Mouse (Mus musculus) layer of hippocampus, adult 9-10 months (tissue): ENCODE measurements around the gene Dhrs11.

Experiments
- DNase-seq: peaks from one replicate; pipeline ENCODE4 v3.0.0; 2022; ENCODE audit warnings: low spot score

Gene Dhrs11

DNA sequence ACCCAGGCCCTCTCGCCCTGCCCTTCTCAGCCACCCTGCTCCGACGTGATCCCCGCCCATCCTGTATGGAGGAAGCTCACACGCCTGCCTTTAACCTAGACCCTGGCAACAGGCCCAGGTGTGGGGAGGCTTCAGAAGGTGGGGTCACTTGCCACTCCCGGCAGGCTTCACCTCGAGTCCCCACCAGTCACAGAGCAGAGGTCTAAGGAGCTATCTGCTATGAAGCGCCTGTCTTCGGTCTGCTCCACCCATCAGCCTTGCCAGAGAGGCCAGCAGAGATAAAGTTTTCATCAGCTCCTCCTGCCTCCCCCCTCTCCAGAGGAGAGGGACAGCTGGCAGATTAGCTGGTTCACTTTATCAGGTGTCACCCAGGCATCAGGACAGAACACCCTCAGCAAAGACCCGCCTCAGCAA lies 5.3 kb downstream of the Dhrs11 start:
- no peak for DNase-seq

GRCm38 (mm10) chr11:84822487-84822886 lies 6.3 kb downstream of the Dhrs11 start:
- DNase-seq, result no peak

DNA sequence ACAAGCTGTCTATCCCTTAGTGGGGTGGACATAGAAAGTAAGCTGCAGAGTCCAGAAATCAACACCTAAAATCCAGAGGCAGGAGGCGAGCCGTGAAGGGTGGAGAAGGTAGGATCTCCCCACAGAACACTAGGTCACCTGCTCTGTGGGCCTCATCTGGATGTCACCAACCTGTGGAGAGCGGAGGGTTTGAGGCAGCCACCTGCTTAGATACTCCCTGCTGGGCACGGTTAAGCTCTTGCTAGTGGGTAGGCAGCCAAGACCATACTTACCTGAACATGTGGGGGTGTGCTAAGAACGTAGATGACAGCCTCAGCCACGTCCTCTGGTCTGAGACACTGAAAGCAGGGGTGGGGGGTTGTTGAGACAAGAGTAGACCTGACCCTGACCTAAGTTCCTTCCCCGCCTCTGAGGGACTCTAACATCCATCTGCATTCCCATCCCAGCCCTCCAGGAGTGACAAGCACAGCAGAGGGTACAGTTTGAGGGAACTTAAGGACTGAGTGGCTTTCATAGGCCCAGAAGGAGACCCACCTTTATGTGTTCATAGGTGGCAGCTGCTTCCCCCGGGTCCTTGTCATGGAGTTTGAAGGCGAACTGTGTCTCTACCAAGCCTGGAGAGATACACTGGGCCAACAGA lies 7.5 kb downstream of the Dhrs11 start:
- DNase-seq, result no peak

GRCm38 (mm10) chr11:84818961-84819692 lies 9.7 kb downstream of the Dhrs11 start, which contains the start of gene Mrm1:
Mrm1 (minus strand) TSS chr11:84819515.
- DNase-seq, result peak; percentile 84

DNA sequence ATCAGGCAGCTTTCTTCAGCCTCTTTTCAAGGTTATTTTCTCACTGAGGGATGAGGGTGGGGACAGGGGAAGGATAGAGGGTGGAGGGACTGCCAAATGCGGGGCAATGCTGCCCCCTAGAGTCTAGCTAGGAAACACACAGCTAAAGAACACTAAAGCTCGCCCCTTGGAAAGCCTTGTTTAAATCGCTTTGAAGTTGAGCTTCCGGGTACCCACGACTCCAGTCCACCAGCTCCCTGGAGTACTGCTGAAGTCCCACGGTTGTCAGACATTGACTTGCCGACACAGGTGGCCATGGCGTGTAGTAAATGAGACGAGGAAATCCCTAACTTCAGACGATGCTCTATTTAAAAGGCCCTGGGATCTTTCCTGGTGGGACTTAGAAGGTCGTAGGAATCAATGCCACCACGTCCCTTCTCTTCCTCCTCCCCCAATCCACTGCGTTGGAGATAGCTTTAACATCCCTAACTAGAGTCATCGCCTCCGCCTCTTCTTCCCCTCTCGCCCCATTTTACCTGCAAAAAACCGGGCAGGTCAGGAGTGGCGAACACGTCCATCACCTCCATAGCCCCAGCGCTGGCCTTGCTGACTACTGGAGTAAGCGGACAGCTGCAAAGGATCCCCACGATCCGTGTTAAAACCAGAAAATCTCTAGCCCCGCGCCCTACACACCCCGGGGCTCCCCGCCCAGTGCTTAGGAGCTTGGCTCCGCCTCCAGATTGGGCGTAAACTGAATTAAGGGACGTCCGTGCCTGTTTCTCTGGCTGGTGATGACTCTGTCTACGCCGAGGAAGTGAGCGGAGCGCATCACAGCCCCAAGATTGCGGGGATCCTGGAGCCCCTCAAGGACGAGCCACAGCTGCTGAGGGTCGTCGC lies 10.5 kb downstream of the Dhrs11 start:
- DNase-seq, result peak; percentile 48

GRCm38 (mm10) chr11:84817362-84817761 lies 11.4 kb downstream of the Dhrs11 start:
- no peak for DNase-seq

- peak; percentile 65 for DNase-seq
These were observed 14.9 kb downstream of the Dhrs11 start for GRCm38 (mm10) chr11:84813724-84814510.

- DNase-seq, result no peak
These were observed 24.4 kb downstream of the Dhrs11 start for GRCm38 (mm10) chr11:84804373-84804772.

DNA sequence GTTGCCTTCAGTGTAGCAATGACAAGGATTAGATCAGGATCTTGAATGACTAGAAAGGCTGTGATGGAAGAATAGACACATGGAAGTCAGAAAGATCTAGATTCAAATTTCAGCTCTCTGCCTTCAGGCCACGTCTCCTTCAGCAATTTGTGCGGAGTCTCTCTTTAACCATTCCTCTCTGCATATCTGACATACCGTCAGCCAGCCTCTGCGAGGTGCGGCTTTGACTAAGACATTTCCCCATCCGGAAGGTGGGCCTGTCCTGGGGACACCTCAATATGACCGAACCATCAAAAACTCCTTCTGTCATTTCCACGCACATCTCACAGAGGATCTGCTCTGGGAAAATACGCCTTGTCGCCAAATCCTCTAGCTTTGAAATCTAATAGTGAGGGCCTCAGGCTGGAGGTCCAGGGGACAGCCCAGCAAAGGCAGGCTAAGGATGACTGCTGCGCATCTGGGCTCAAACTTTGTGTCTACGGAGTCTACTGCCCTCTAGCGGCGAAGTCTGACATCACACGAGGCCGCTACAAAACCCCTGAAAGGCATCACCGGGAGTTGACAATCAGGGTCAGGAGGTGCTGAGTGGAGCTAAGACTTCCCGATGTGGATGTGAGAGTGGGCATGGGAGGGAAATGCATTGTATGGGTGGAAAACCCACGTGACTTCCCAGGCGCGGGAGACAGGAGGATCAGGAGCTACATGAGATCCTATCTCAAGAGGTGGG lies 31.0 kb downstream of the Dhrs11 start:
- no peak for DNase-seq

- no peak for DNase-seq
These were observed 31.8 kb downstream of the Dhrs11 start for GRCm38 (mm10) chr11:84797026-84797425.

DNA sequence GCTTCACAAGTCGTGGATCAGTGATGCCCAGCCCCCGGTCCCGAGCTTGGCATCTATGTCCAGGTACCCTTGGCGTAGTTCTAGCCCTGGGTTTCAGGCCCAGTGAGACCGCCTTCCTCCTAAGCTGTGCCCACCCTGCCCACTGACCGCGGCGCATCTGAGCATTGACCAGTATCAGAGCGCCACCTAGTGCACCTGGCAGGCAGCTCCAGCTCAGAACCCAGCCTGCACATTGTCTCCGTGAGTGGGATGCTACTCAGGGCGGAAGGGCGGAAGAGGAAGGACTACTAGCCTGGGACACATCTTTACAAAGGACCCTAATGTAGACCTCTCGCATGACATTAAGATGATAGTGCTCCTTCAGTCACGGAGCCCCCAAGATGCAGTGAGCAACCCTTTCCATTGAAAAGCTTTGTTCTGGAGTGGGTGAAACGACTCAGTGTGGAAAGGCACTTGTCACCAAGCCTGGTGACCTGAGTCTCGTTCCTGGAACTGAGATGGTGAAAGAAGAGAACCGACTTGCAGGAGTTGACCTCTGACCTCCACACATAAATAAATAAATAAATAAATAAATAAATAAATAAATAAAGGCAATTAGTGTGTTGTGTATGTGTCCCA lies 34.2 kb downstream of the Dhrs11 start:
- DNase-seq, result peak; percentile 57

DNA sequence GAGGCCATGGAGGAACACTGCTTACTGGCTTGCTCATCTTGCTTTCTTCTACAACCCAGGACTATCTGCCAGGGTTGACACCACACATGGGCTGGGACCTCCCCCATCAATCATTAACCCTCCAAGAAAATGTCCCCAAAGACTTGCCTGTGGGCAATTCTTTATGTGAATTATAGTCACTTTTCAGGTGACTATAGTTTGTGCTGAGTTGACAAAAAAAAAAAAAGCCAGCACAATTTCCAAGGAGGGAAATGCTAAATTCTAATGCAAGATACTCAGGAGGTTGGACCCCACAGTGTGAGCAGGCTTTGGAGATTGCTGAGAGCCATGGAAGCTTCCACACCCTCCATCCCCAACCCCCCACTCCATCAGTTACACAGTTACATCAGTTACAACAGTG lies 35.2 kb downstream of the Dhrs11 start:
- no peak for DNase-seq

DNA sequence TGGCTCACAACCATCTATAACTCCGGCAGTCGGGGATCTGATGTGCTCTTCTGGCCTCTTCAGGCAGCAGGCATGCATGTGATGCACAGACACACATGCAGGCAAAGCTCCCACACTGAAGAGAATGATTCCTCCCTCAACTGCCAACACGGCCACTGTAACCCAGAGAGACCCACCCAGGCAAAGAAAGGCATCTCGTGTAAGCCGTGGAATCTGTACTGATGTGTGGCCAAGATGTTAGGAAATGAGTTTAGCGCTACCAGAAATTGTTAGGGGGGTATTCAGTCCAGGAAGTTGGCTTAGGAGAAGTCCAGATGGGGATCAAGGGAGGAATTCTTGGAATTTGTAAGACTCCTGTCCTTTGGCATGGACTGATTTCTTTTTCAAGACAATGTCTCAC lies 38.4 kb downstream of the Dhrs11 start:
- no peak for DNase-seq

- no peak for DNase-seq
These were observed 48.5 kb downstream of the Dhrs11 start for GRCm38 (mm10) chr11:84780143-84780870.

DNA sequence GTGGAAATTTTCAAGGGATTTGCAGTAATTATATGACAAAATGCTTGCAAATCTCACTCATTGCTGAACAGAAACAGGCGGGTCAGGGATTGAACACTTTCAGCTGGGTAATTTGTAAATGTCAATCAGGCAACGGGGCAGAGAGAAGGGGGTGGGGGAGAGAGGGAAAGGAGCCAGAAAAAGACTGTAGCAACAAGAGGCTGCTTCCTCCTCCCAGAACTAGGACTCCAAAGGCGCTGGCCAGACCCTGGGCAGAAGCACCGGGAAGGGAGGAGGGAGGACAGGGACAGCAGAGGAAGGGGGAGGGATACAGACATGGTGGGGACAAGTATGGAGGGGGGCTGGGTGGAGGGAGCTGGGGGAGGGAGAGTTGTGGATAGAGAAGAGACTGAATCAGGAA lies 53.2 kb downstream of the Dhrs11 start:
- no peak for DNase-seq

DNA sequence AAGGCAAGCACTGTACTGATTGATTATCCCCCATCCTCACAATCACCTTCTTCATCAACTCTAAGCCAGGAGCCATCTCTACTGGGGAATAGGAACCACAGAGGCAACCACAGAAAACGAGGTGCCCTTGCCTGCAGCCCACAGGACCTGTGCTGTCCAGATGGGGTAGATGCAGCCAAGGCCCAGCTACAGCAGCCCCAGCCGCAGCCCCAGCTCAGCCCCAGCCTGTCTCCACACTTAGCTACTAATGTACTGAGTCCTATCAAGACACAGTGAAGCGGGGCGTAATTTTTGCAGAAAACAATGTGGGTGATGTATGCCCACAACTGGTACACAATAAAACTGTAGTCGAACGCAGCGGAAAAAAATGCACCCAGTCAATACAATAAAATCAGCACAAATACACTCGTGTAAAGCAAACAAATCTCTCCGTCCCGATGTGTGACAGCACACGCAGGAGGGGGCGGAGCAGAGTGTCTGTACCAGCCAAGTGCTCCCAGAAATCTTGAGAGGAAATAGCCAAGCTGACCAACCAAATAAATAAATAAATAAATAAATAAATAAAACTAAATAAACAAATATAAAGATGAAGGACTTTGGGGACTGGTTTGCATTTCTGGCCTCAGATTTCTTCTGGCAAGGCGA lies 53.8 kb downstream of the Dhrs11 start:
- no peak for DNase-seq
